Mouse (Mus musculus) kidney, embryonic 15.5 days (tissue): ENCODE results near the gene Tbx20. TPM values are rescaled to one million over a fixed set of nuclear protein-coding genes. Genes with fewer than 3 reads are reported as not detected.

Experiments
- ATAC-seq: fragments of 200-750 bp; cut with Nextera tagmentation; replicated peaks from 2 replicates; pipeline ENCODE4 v1.8.0; 2017; ENCODE audit warnings: moderate TSS enrichment; ENCODE audit not compliant: low FRiP score
- H3K27ac ChIP-seq: fragments of 300-500 bp; sonication (generic); 2 replicates; pipeline ENCODE4 v1.5.1; 2015; ENCODE audit warnings: mild to moderate bottlenecking, inconsistent platforms
- H3K27me3 ChIP-seq: fragments of 300-500 bp; sonication (generic); 2 replicates; pipeline ENCODE4 v1.6.1; 2015; ENCODE audit warnings: inconsistent platforms
- H3K36me3 ChIP-seq: fragments of 300-500 bp; sonication (generic); 2 replicates; pipeline ENCODE4 v1.6.1; 2015; ENCODE audit warnings: inconsistent platforms
- H3K4me1 ChIP-seq: fragments of 300-500 bp; sonication (generic); 2 replicates; pipeline ENCODE4 v1.6.1; 2015; ENCODE audit warnings: inconsistent platforms
- H3K4me2 ChIP-seq: fragments of 300-500 bp; sonication (generic); 2 replicates; pipeline ENCODE4 v1.6.1; 2015; ENCODE audit warnings: moderate library complexity, mild to moderate bottlenecking, inconsistent platforms
- H3K4me3 ChIP-seq: fragments of 300-500 bp; sonication (generic); replicated peaks from 2 replicates; pipeline ENCODE4 v1.5.1; 2015; ENCODE audit warnings: mild to moderate bottlenecking, inconsistent platforms
- H3K9ac ChIP-seq: fragments of 300-500 bp; sonication (generic); 2 replicates; pipeline ENCODE4 v1.6.1; 2015; ENCODE audit warnings: mild to moderate bottlenecking, inconsistent platforms
- H3K9me3 ChIP-seq: fragments of 300-500 bp; sonication (generic); replicated peaks from 2 replicates; pipeline ENCODE4 v1.6.1; 2016; ENCODE audit warnings: inconsistent platforms
- WGBS: fragments of 180-500 bp; shearing (Covaris S2); methylation state at CpG from one replicate; pipeline ENCODE4 v1.1.7; 2015; ENCODE audit warnings: mixed read lengths; 5-methylcytosine and 5-hydroxymethylcytosine counted together
- polyA plus RNA-seq: library from polyadenylated mRNA; unstranded; fragments of >200 nt; fragmentation: Nextera tagmentation; extraction: Ambion mirVana; gene quantifications from 2 replicates; pipeline ENCODE4 v1.2.1, GENCODE M21; 2015

Gene Tbx20
- polyA plus RNA-seq, 1 experiment from 2014 or later: 0.78 TPM

- 26% methylated on average over 4 of the region's 4 CpGs for WGBS
- no peaks in the 10 kb centered on the region for H3K4me1 ChIP-seq
- ATAC-seq: no peak
- no peaks in the 10 kb centered on the region for H3K9me3 ChIP-seq
- H3K27ac ChIP-seq: no peak overlapping the region
- no peak overlapping the region for H3K4me2 ChIP-seq
- H3K4me3 ChIP-seq: no peak overlapping the region
- H3K36me3 ChIP-seq: no peaks in the 10 kb centered on the region
- peaks cover 40% of the 10 kb centered on the region for H3K27me3 ChIP-seq
- H3K9ac ChIP-seq: no peak overlapping the region
Observed at GRCm38 (mm10) chr9:24760461-24760860, 13.6 kb downstream of the Tbx20 start.

- no peaks in the 10 kb centered on the region for H3K4me1 ChIP-seq
- no peaks in the 10 kb centered on the region for H3K36me3 ChIP-seq
- no peak overlapping the region for H3K4me2 ChIP-seq
- H3K27me3 ChIP-seq: no peaks in the 10 kb centered on the region
- H3K4me3 ChIP-seq: no peak overlapping the region
- no peaks in the 10 kb centered on the region for H3K9me3 ChIP-seq
- 90% methylated on average over 5 of the region's 5 CpGs for WGBS
- no peak overlapping the region for H3K27ac ChIP-seq
- no peak for ATAC-seq
- no peak overlapping the region for H3K9ac ChIP-seq
Observed at GRCm38 (mm10) chr9:24744958-24745357, 29.1 kb downstream of the Tbx20 start.

GRCm38 (mm10) chr9:24701246-24701645 lies 72.9 kb downstream of the Tbx20 start:
- H3K27ac ChIP-seq: no peak overlapping the region
- peaks cover 13% of the 10 kb centered on the region for H3K27me3 ChIP-seq
- H3K4me2 ChIP-seq: no peak overlapping the region
- H3K4me3 ChIP-seq: no peak overlapping the region
- no peak overlapping the region for H3K9ac ChIP-seq
- no peaks in the 10 kb centered on the region for H3K9me3 ChIP-seq
- H3K4me1 ChIP-seq: peaks cover 4% of the 10 kb centered on the region
- no peaks in the 10 kb centered on the region for H3K36me3 ChIP-seq
- ATAC-seq: no peak

- ATAC-seq: peak; percentile 9
- H3K4me1 ChIP-seq: peaks cover 12% of the 10 kb centered on the region
- peak overlapping the region; percentile 91 for H3K4me2 ChIP-seq
- whole genome bisulfite sequencing: 12% methylated on average over 9 of the region's 9 CpGs
- H3K27ac ChIP-seq: no peak overlapping the region
- H3K4me3 ChIP-seq: peak overlapping the region; percentile 45
- H3K27me3 ChIP-seq: peaks cover 35% of the 10 kb centered on the region
- no peaks in the 10 kb centered on the region for H3K9me3 ChIP-seq
- H3K36me3 ChIP-seq: no peaks in the 10 kb centered on the region
- H3K9ac ChIP-seq: no peak overlapping the region
Observed at GRCm38 (mm10) chr9:24696405-24696778, 77.7 kb downstream of the Tbx20 start.

- Histone ChIP-seq H3K9me3 (no peaks in the 10 kb centered on the region), H3K27ac (no peak within 1 kb of the TSS), H3K4me2 (peak within 1 kb of the TSS; percentile 91), H3K9ac (peak within 1 kb of the TSS; percentile 26; the same call in 1 of the 2 replicates), H3K36me3 (no peaks in the 10 kb centered on the region), H3K4me3 (peak within 1 kb of the TSS; percentile 45), H3K4me1 (peaks cover 12% of the 10 kb centered on the region), H3K27me3 (peaks cover 35% of the 10 kb centered on the region)
- WGBS: under 1% methylated on average over 45 of the region's 45 CpGs
- ATAC-seq: peak; percentile 86
Observed at GRCm38 (mm10) chr9:24695700-24696404, 78.3 kb downstream of the Tbx20 start, which contains the start of gene Dpy19l2. Gene Dpy19l2, minus strand, starts transcription at chr9:24696293.

Other genes starting within 250 kb of the Tbx20 start
- gene Cypt4, start 149.1 kb downstream of the Tbx20 start, polyA plus RNA-seq: not detected in 2 replicates
- gene Dpy19l2, start 78.0 kb downstream of the Tbx20 start, polyA plus RNA-seq: not detected in 2 replicates